Mouse (Mus musculus): ENCODE results near the gene Svip. TPM values are rescaled to one million over a fixed set of nuclear protein-coding genes. Genes with fewer than 3 reads are reported as not detected.

Gene Svip
- 54.8 TPM for polyA plus RNA-seq (2014; fragmentation: Illumina TruSeq; extraction: RNeasy Lipid Tissue Mini Kit (QIAGEN cat#74804); ENCODE audit: low read depth, low replicate concordance)

GRCm38 (mm10) chr7:52005511-52006295 lies at the start of gene Svip:
Gene Svip, minus strand, starts transcription at chr7:52006018.

GRCm38 (mm10) chr7:52015628-52016027 lies 9.8 kb upstream of the Svip start, which contains the start of gene 1700015G11Rik:
Gene 1700015G11Rik, minus strand, starts transcription at chr7:52015728.

Other genes with a start within 250 kb of the Svip start
- 605 TPM for gene Gas2, start 144.0 kb downstream of the Svip start, polyA plus RNA-seq (2014; fragmentation: Illumina TruSeq; extraction: RNeasy Lipid Tissue Mini Kit (QIAGEN cat#74804); ENCODE audit: low read depth, low replicate concordance)
- gene Fancf, start 143.8 kb downstream of the Svip start, polyA plus RNA-seq (2014; fragmentation: Illumina TruSeq; extraction: RNeasy Lipid Tissue Mini Kit (QIAGEN cat#74804); ENCODE audit: low read depth, low replicate concordance): 4.8 TPM
- gene 1700015G11Rik, start 9.7 kb upstream of the Svip start, polyA plus RNA-seq (2014; fragmentation: Illumina TruSeq; extraction: RNeasy Lipid Tissue Mini Kit (QIAGEN cat#74804); ENCODE audit: low read depth, low replicate concordance): not detected

All from kidney, adult 10 weeks (tissue).